In genomic region chr9:83652590-83653172, GRCm38 (mm10) we compare ENCODE assay signal across 8 mouse cellular contexts.
DNase-seq lines count a peak whose midpoint lies in the region; ATAC-seq and TF ChIP-seq lines count a peak whose summit lies in the region.

No protein-coding gene starts in this region.

- WGBS in kidney, embryonic 16.5 days = 30% methylated on average over 15 of the region's 15 CpGs
- WGBS in hindbrain, embryonic 10.5 days = 33% methylated on average over 15 of the region's 15 CpGs

- no peaks in the 10 kb centered on the region for H3K27me3 ChIP-seq in kidney, embryonic 16.5 days (ENCODE audit: insufficient read depth, low read length)
- peaks cover 8% of the 10 kb centered on the region; the same call in 1 of the 2 replicates for H3K27me3 ChIP-seq in E14TG2a.4 (ENCODE audit: insufficient read depth, low read length)
- no peaks in the 10 kb centered on the region for H3K27me3 ChIP-seq in hindbrain, embryonic 10.5 days (ENCODE audit: insufficient read depth, poor library complexity, severe bottlenecking)

- H3K27ac ChIP-seq in kidney, embryonic 16.5 days (ENCODE audit: low read length) = no peak overlapping the region
- no peak overlapping the region for H3K27ac ChIP-seq in hindbrain, embryonic 10.5 days

- no peaks in the 10 kb centered on the region for H3K36me3 ChIP-seq in kidney, embryonic 16.5 days (ENCODE audit: insufficient read depth, low read length)
- H3K36me3 ChIP-seq in E14TG2a.4 (ENCODE audit: insufficient read depth, low read length) = no peaks in the 10 kb centered on the region
- no peaks in the 10 kb centered on the region for H3K36me3 ChIP-seq in hindbrain, embryonic 10.5 days

- ATAC-seq in kidney, embryonic 16.5 days (ENCODE audit: low FRiP score, low TSS enrichment) = peak; percentile 55

- no peak overlapping the region for H3K4me3 ChIP-seq in kidney, embryonic 16.5 days (ENCODE audit: low read length)
- no peak overlapping the region for H3K4me3 ChIP-seq in E14TG2a.4 (replicated peaks; ENCODE audit: low read length)
- H3K4me3 ChIP-seq in hindbrain, embryonic 10.5 days = no peak overlapping the region

- intact Hi-C loops in gastrocnemius, postnatal 36 days (cut with DNase I) = loop anchor here (2.0 kb wide), 1 partner anchor 38 kb away; no protein-coding TSS in a partner anchor

- H3K4me1 ChIP-seq in kidney, embryonic 16.5 days (ENCODE audit: insufficient read depth, low read length) = peaks cover 6% of the 10 kb centered on the region
- H3K4me1 ChIP-seq in E14TG2a.4 (replicated peaks; ENCODE audit: low read depth, low read length) = peaks cover 10% of the 10 kb centered on the region; the same call in 1 of the 2 replicates
- H3K4me1 ChIP-seq in hindbrain, embryonic 10.5 days (replicated peaks) = peaks cover 12% of the 10 kb centered on the region

- DNase-seq in kidney, postnatal 10 days = no peak
- peak; percentile 44 for DNase-seq in adrenal gland, postnatal 14 days
- peak; percentile 7 for DNase-seq in kidney, postnatal 14 days
- no peak for DNase-seq in gastrocnemius, postnatal 36 days
- DNase-seq in lung, postnatal 14 days = no peak
- DNase-seq in hindbrain, embryonic 10.5 days (ENCODE audit: low spot score) = no peak

- peak; percentile 83 for TF ChIP-seq CTCF in E14TG2a.4 (conservative IDR thresholded peaks at IDR 0.05; ENCODE audit: low read length)

- H3K4me2 ChIP-seq in kidney, embryonic 16.5 days (replicated peaks; ENCODE audit: low read depth, low read length) = no peak overlapping the region

- H3K9me3 ChIP-seq in kidney, embryonic 16.5 days (ENCODE audit: low read length) = no peaks in the 10 kb centered on the region
- no peaks in the 10 kb centered on the region for H3K9me3 ChIP-seq in E14TG2a.4 (ENCODE audit: low read length)
- H3K9me3 ChIP-seq in hindbrain, embryonic 10.5 days = no peaks in the 10 kb centered on the region

- H3K9ac ChIP-seq in kidney, embryonic 16.5 days (replicated peaks; ENCODE audit: low read length) = no peak overlapping the region

Comparison
In these comparisons a context has a peak if more than half of its experiments do, and no peak if none do; other contexts are left out.
1. DNase-seq: peak in adrenal gland, postnatal 14 days (single experiment) and kidney, postnatal 14 days (single experiment); none in kidney, postnatal 10 days (single experiment), gastrocnemius, postnatal 36 days (0 of 2), lung, postnatal 14 days (single experiment) and hindbrain, embryonic 10.5 days (single experiment).